Mouse (Mus musculus): ENCODE data around the gene Ikzf1.

Gene Ikzf1

DNA sequence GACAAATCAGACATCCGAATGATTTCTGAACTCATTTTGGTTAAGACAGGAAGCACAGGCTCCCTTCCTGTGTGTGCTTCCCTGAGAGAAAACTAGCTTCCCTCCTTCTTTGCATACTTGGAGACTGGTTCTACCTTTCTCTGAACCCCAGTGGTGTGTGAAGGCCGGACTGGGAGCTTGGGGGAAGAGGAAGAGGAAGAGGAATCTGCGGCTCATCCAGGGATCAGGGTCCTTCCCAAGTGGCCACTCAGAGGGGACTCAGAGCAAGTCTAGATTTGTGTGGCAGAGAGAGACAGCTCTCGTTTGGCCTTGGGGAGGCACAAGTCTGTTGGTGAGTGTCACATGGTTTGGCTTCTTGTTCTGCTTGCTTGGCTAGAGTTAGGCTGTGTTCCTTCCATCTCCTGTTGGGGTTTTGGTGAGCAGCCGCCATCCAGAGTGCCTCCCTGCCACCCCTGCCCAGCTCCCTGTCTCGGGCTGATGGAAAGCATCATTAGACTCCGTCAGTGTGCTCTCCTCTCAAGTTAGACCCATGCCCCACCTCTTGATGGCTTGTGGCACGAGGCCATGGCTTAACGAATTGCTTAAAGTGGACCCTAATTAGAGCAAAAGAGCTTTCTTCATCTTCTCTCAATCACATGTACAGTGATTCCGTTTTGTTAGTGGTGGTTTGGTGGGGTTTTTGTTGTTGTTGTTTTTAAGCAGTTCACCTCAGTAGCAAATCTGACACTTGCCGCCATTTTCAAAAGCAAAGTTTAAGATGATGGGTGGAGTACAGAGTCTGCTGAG lies 5.4 kb downstream of the Ikzf1 start:
- peak; percentile 55 to 60 for DNase-seq (ENCODE audit: low spot score in 2 of 2)

- no peak for DNase-seq (ENCODE audit: low spot score in 2 of 2)
Observed at GRCm38 (mm10) chr11:11690845-11691196, 6.0 kb downstream of the Ikzf1 start.

GRCm38 (mm10) chr11:11691324-11692058 lies 6.7 kb downstream of the Ikzf1 start:
- peak in 1 of 2 experiments; percentile 32 for DNase-seq (ENCODE audit: low spot score in 2 of 2)

GRCm38 (mm10) chr11:11692558-11693166 lies 7.9 kb downstream of the Ikzf1 start:
- DNase-seq (ENCODE audit: low spot score in 2 of 2): no peak

- DNase-seq (ENCODE audit: low spot score in 2 of 2): no peak
Observed at GRCm38 (mm10) chr11:11693446-11693845, 8.6 kb downstream of the Ikzf1 start.

GRCm38 (mm10) chr11:11694072-11694471 lies 9.3 kb downstream of the Ikzf1 start:
- peak in 1 of 2 experiments; percentile 36 for DNase-seq (ENCODE audit: low spot score in 2 of 2)

GRCm38 (mm10) chr11:11694472-11695177 lies 9.8 kb downstream of the Ikzf1 start:
- no peak for DNase-seq (ENCODE audit: low spot score in 2 of 2)

DNA sequence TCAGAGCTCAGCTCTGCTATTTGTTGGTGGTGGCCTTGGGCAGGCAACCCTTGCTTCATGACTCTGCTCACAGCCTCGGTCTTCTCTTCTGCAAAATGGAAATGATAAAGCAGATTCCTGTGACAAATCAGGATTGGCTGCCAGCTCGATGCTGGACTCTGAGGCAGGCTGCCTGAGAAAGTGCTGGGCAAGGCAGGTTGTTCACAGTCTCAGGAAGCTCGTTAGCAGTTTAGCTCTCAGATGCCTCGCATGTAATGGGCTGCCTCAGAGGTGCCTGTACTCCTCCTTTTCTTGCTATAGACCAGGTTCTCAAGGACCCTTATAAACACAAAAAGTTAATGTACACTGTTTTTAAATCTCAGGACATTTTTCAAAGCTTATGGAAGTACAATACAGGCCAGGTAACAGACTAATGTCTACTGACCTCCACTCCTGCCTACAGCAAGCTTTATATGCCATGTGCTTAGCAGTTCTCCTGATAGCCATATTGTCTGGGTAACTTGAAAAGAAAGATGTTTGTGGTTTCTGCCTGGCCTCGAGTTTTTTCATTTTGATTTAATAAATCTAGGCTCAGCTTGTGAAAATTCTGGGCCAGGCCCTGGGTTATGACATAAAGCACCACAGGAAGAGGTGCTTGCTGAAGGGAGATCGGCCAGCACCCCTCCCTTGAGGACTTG lies 10.5 kb downstream of the Ikzf1 start:
- DNase-seq (ENCODE audit: low spot score in 2 of 2): no peak

GRCm38 (mm10) chr11:11695907-11696306 lies 11.1 kb downstream of the Ikzf1 start:
- no peak for DNase-seq (ENCODE audit: low spot score in 2 of 2)

- DNase-seq (ENCODE audit: low spot score in 2 of 2): no peak
Observed at GRCm38 (mm10) chr11:11696814-11697213, 12.0 kb downstream of the Ikzf1 start.

DNA sequence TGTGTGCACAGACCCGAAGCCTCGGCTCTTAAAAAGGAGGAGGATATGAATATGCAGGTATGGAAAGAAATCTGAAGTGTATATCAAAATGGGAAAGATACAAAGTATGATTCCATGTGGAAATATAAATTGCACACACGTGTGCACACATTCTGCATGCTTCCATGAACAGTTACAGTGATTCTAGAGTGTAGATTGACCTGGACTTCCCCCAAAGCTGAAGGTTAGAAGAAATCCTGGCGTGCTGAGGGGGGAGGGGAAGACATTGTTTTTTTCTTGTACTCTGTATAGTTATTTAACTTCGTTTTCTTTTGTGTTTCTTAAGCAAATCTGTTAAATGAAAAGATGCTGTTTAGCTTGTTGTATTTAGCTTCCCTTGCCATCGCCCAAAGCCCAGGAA lies 16.6 kb downstream of the Ikzf1 start:
- no peak for DNase-seq (ENCODE audit: low spot score in 2 of 2)

- DNase-seq (ENCODE audit: low spot score in 2 of 2): no peak
Observed at GRCm38 (mm10) chr11:11703776-11704175, 19.0 kb downstream of the Ikzf1 start.

GRCm38 (mm10) chr11:11708154-11708719 lies 23.4 kb downstream of the Ikzf1 start:
- no peak for DNase-seq (ENCODE audit: low spot score in 2 of 2)

- DNase-seq (ENCODE audit: low spot score in 2 of 2): no peak
Observed at GRCm38 (mm10) chr11:11709311-11709710, 24.5 kb downstream of the Ikzf1 start.

GRCm38 (mm10) chr11:11710718-11711117 lies 25.9 kb downstream of the Ikzf1 start:
- DNase-seq (ENCODE audit: low spot score in 2 of 2): no peak

- DNase-seq (ENCODE audit: low spot score in 2 of 2): no peak
Observed at GRCm38 (mm10) chr11:11711748-11712147, 26.9 kb downstream of the Ikzf1 start.

DNA sequence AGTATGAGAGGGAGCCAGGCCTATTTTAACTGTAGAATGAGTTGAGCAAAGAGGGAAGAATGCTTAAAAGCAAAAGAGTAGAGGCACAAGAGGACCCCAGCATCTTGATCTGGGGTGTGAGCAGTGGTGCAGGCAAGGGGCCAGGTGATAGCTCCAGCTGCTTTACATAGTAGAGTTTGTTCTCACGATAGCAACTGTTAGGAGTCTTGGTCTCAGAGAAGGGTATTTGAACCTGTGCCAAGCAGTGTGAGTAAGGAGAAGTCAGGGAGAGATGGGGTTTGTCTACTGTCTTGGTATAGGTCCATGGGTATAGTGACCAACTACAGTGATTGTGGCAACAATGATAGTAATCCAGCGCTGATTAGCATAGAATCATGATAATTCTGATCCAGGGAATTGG lies 29.9 kb downstream of the Ikzf1 start:
- no peak for DNase-seq (ENCODE audit: low spot score in 2 of 2)

- no peak for DNase-seq (ENCODE audit: low spot score in 2 of 2)
Observed at GRCm38 (mm10) chr11:11715963-11716691, 31.3 kb downstream of the Ikzf1 start.

- DNase-seq (ENCODE audit: low spot score in 2 of 2): peak in 1 of 2 experiments; percentile 54
Observed at GRCm38 (mm10) chr11:11716692-11717037, 31.9 kb downstream of the Ikzf1 start.

DNA sequence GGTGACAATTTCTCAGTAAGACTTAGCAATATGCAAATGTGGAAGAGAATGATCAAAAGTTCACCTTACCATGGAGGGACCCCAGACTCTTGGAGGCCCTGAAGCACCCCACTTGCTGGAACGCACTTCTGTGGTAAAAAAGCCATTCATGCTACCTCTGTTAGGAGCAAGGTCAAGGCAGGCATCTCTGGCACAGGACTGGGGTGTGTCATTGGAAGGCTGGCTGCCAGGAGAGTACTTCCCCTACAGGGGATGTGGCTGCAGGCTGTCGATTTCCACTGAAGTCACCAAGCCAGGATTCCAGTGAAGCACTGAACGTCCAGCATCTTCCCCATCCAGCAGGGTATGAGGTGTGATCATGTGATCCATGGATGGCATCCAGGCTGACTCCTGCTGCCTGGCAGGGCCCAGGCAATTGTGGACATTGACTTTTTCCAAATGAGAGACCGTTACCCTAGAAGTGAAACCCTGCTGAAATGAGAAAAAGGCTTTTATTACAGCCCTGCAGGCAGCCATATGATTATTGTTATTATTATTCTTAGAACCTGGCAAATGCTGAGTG lies 32.9 kb downstream of the Ikzf1 start:
- DNase-seq (ENCODE audit: low spot score in 2 of 2): no peak

All from spleen, postnatal 10 days (tissue).